Comparison of ENCODE assay signal across 8 mouse cellular contexts in the genomic region with DNA sequence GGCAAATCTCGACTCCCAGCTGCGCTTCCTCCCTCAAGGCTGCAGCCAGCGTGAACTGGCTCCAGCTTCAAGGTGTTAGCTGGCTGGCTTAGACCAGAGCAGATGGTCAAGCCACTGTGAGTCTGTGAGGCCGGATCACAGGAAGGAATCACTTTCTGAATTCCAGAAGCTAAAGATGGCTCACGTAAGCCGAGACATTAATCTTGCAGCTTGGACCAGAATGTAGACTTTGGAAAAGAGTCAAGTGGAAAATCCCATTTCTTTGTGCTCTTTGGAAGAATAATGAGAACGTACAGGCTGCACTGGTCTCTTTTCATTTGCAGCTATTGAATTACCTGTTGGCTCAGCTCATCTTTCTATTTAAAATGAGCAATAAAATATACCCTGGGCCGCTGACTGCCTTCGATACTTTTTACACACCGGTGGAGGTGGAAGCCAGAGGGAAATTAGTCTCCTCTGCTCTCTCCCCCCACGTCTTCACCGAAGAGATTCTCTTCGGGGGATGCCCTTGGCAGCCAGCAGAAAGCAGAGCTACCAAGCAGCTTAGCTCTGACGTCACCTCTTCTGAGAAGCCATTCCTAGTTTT.
DNase-seq lines count a peak whose midpoint lies in the region; ATAC-seq lines count a peak whose summit lies in the region.

No protein-coding gene starts in this region.

- DNase-seq in intestine, embryonic 14.5 days (ENCODE audit: low spot score): no peak
- peak; percentile 77 for DNase-seq in cerebellum, adult 8-10 months
- DNase-seq in testis, postnatal 10 days (ENCODE audit: low spot score): no peak
- no peak for DNase-seq in kidney, postnatal 10 days

- peaks cover 6% of the 10 kb centered on the region; the same call in 1 of the 2 replicates for H3K4me1 ChIP-seq in intestine, embryonic 14.5 days (replicated peaks; ENCODE audit: control insufficient read depth, insufficient read depth, low read length)
- H3K4me1 ChIP-seq in intestine, embryonic 16.5 days (ENCODE audit: control insufficient read depth, insufficient read depth, low read length): no peaks in the 10 kb centered on the region
- peaks cover 30% of the 10 kb centered on the region for H3K4me1 ChIP-seq in hindbrain, embryonic 15.5 days (replicated peaks)
- peaks cover 23% of the 10 kb centered on the region for H3K4me1 ChIP-seq in neural tube, embryonic 13.5 days (replicated peaks)

- ATAC-seq in intestine, embryonic 14.5 days (replicated peaks; ENCODE audit: low FRiP score, low TSS enrichment, low read depth): 0 out of 2 replicates have a peak, but pooled peaks have one; percentile 50
- no peak for ATAC-seq in intestine, embryonic 16.5 days
- peak; percentile 69 for ATAC-seq in hindbrain, embryonic 15.5 days (ENCODE audit: low FRiP score, low read depth)
- ATAC-seq in neural tube, embryonic 13.5 days (ENCODE audit: low read depth): peak; percentile 71; the same call in 1 of the 2 replicates
- no peak for ATAC-seq in erythroblast, adult 5-6 weeks (replicated peaks; ENCODE audit: low FRiP score, poor library complexity, severe bottlenecking)

- H3K27me3 ChIP-seq in intestine, embryonic 14.5 days (replicated peaks; ENCODE audit: control insufficient read depth, insufficient read depth, low read length): no peaks in the 10 kb centered on the region
- H3K27me3 ChIP-seq in intestine, embryonic 16.5 days (replicated peaks; ENCODE audit: control insufficient read depth, insufficient read depth, low read length): no peaks in the 10 kb centered on the region
- no peaks in the 10 kb centered on the region for H3K27me3 ChIP-seq in hindbrain, embryonic 15.5 days
- H3K27me3 ChIP-seq in neural tube, embryonic 13.5 days: no peaks in the 10 kb centered on the region

- no peak overlapping the region; the same call in 1 of the 2 replicates for H3K4me2 ChIP-seq in intestine, embryonic 14.5 days (ENCODE audit: low read length)
- no peak overlapping the region for H3K4me2 ChIP-seq in intestine, embryonic 16.5 days (ENCODE audit: low read depth, low read length)
- peak overlapping the region; percentile 34 for H3K4me2 ChIP-seq in hindbrain, embryonic 15.5 days
- peak overlapping the region; percentile 9; the same call in 1 of the 2 replicates for H3K4me2 ChIP-seq in neural tube, embryonic 13.5 days

- H3K9ac ChIP-seq in intestine, embryonic 14.5 days (ENCODE audit: low read length): no peak overlapping the region
- H3K9ac ChIP-seq in intestine, embryonic 16.5 days (ENCODE audit: low read depth, low read length): no peak overlapping the region
- H3K9ac ChIP-seq in hindbrain, embryonic 15.5 days: no peak overlapping the region
- H3K9ac ChIP-seq in neural tube, embryonic 13.5 days: no peak overlapping the region

- H3K4me3 ChIP-seq in intestine, embryonic 14.5 days (ENCODE audit: low read depth, low read length): no peak overlapping the region
- H3K4me3 ChIP-seq in intestine, embryonic 16.5 days (ENCODE audit: low read length): no peak overlapping the region
- no peak overlapping the region for H3K4me3 ChIP-seq in hindbrain, embryonic 15.5 days
- no peak overlapping the region for H3K4me3 ChIP-seq in neural tube, embryonic 13.5 days

- H3K9me3 ChIP-seq in intestine, embryonic 14.5 days (ENCODE audit: control insufficient read depth, low read length): no peaks in the 10 kb centered on the region
- no peaks in the 10 kb centered on the region for H3K9me3 ChIP-seq in intestine, embryonic 16.5 days (ENCODE audit: control insufficient read depth, low read length)
- H3K9me3 ChIP-seq in hindbrain, embryonic 15.5 days: no peaks in the 10 kb centered on the region
- H3K9me3 ChIP-seq in neural tube, embryonic 13.5 days: 0 out of 2 replicates have a peak, but pooled peaks cover 3% of the 10 kb centered on the region

- 0 out of 2 replicates have a peak overlapping the region, but pooled peaks have one; percentile 16 for H3K27ac ChIP-seq in intestine, embryonic 14.5 days (ENCODE audit: low read depth)
- H3K27ac ChIP-seq in intestine, embryonic 16.5 days (ENCODE audit: low read length): no peak overlapping the region
- H3K27ac ChIP-seq in hindbrain, embryonic 15.5 days (replicated peaks): peak overlapping the region; percentile 78
- H3K27ac ChIP-seq in neural tube, embryonic 13.5 days (replicated peaks): peak overlapping the region; percentile 78

- WGBS in intestine, embryonic 14.5 days: 31% methylated on average over 14 of the region's 14 CpGs
- WGBS in intestine, embryonic 16.5 days: 40% methylated on average over 14 of the region's 14 CpGs
- 27% methylated on average over 14 of the region's 14 CpGs for WGBS in hindbrain, embryonic 15.5 days
- 34% methylated on average over 14 of the region's 14 CpGs for WGBS in neural tube, embryonic 13.5 days

- H3K36me3 ChIP-seq in intestine, embryonic 14.5 days (ENCODE audit: control insufficient read depth, insufficient read depth, low read length): no peaks in the 10 kb centered on the region
- no peaks in the 10 kb centered on the region for H3K36me3 ChIP-seq in intestine, embryonic 16.5 days (ENCODE audit: control insufficient read depth, insufficient read depth, low read length)
- no peaks in the 10 kb centered on the region for H3K36me3 ChIP-seq in hindbrain, embryonic 15.5 days
- no peaks in the 10 kb centered on the region for H3K36me3 ChIP-seq in neural tube, embryonic 13.5 days

Comparison
In these comparisons a context has a peak if more than half of its experiments do, and no peak if none do; other contexts are left out.
1. ATAC-seq: peak in intestine, embryonic 14.5 days (single experiment), hindbrain, embryonic 15.5 days (single experiment) and neural tube, embryonic 13.5 days (single experiment); none in intestine, embryonic 16.5 days (single experiment) and erythroblast, adult 5-6 weeks (single experiment).
2. H3K4me2 ChIP-seq: peak in hindbrain, embryonic 15.5 days (single experiment) and neural tube, embryonic 13.5 days (single experiment); none in intestine, embryonic 14.5 days (single experiment) and intestine, embryonic 16.5 days (single experiment).